Mouse (Mus musculus): ENCODE measurements at regions not wholly inside any gene's neighbourhood (a gene's known extent, or its start where the extent isn't known, plus 50 kb on each side); places are given as distances from the start of the nearest gene placed in this dataset.

GRCm38 (mm10) chrX:94857501-94857900 lies 133.1 kb downstream of the Zxdb start:
- TF ChIP-seq CTCF (IDR thresholded peaks at IDR 0.05; ENCODE audit: low read depth) (no peak), EP300 (IDR thresholded peaks at IDR 0.05; ENCODE audit: low read depth) (no peak)
